Mouse (Mus musculus) olfactory bulb, adult 2 months (tissue): ENCODE measurements around the gene 4921524J17Rik.

ENCODE experiments used
- CTCF ChIP-seq: fragments of 200-500 bp; IDR thresholded peaks from 2 replicates; pipeline ENCODE4 v1.5.1; 2012; ENCODE audit warnings: low read depth, mild to moderate bottlenecking, low read length, moderate library complexity; ENCODE audit not compliant: insufficient read depth
- POLR2A ChIP-seq: fragments of 200-500 bp; IDR thresholded peaks from 2 replicates; pipeline ENCODE4 v1.6.1; 2012; ENCODE audit warnings: mild to moderate bottlenecking, low read depth, low read length, moderate library complexity; ENCODE audit not compliant: insufficient read depth

DNA sequence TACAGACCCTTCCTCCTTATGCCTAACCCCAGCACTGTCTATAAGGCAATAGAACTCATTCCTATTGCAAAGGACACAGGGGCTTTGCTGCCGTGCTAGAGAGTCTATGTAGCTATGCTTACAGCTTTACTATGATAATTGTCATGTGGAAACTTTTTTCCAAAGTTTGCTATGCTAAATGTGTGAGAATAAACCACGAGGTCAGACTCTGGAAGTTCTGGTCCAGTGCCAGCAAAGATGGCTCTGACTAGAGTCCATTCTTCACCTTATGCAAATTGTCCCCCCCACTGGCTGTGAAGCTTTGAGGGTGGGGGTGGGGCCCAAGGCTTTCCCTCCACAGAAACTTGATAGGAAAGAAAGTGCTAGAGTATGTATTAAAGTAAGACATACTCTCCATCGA lies 56.1 kb downstream of the 4921524J17Rik start:
- TF ChIP-seq POLR2A (no peak), CTCF (no peak)
